Mouse (Mus musculus) G1E (cell line): ENCODE results near the gene Hoxa11.

Experiments
- CTCF ChIP-seq: IDR thresholded peaks from 2 replicates; pipeline ENCODE4 v1.5.1; 2012; ENCODE audit warnings: low read depth, low read length, inconsistent platforms, mixed read lengths
- TAL1 ChIP-seq: conservative IDR thresholded peaks from 2 replicates; pipeline ENCODE4 v1.6.1; 2012; ENCODE audit warnings: low read depth, low read length, inconsistent platforms, mixed read lengths

DNA sequence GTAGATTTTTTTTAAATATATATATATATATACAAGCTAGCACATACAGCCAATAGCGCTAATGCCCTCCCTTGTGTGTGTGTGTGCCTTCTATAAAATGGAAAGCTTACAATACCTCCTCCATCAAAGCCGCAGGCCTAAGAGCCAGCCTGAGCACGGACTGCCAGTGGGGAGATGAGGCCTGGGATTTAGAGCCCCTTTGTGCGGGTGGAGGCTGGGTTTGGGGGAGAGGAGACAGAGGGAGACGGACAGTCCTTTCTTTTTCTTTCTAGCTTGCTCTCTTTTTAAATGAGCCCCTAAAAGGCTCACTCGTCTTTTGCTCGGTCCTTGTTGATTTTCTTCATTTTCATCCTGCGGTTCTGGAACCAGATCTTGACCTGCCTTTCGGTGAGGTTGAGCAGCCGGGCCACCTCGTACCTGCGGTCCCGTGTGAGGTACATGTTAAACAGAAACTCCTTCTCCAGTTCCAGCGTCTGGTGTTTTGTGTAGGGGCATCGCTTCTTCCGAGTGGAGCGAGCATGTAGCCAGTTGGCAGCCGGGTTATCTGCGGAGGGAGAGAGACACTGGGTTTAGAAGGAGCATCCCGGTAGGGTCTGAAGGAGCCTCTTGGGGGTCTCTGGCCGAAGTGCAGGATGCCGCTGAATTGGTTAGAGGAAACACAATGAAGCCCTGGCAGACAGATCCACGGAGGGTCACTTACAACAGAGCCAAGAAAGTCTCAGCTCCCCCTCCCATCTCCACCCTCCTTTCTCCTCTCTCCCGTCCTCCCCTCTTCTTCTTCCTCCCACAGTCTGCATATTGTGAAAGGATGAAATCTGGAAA lies 21.5 kb downstream of the Hoxa11 start:
- TF ChIP-seq CTCF, result no peak
- no peak for TF ChIP-seq TAL1
